Mouse (Mus musculus) lung, embryonic 14.5 days (tissue): Measurements from ENCODE around the gene Zmiz2. TPM values are rescaled to one million over a fixed set of nuclear protein-coding genes. Genes with fewer than 3 reads are reported as not detected.
"Not testable (repeated sequence)": the region's sequence is repeated elsewhere in the genome, so short reads cannot be mapped to it uniquely, and the experiment has no call there.

ENCODE experiments used
- ATAC-seq: fragments of 200-750 bp; cut with Nextera tagmentation; 2 replicates; pipeline ENCODE4 v1.8.0; 2017; ENCODE audit warnings: mild to moderate bottlenecking, moderate TSS enrichment, moderate library complexity; ENCODE audit not compliant: insufficient read depth
- DNase-seq: peaks from one replicate; pipeline ENCODE4 v3.0.0-alpha.2; 2015
- H3K27ac ChIP-seq: fragments of 300-500 bp; sonication (generic); 2 replicates; pipeline ENCODE4 v1.5.1; 2014; ENCODE audit warnings: low read depth, mild to moderate bottlenecking, moderate library complexity
- H3K27me3 ChIP-seq: fragments of 300-500 bp; sonication (generic); 2 replicates; pipeline ENCODE4 v1.6.1; 2014; ENCODE audit warnings: low read length, control low read depth; ENCODE audit not compliant: insufficient read depth
- H3K36me3 ChIP-seq: fragments of 300-500 bp; sonication (generic); 2 replicates; pipeline ENCODE4 v1.6.1; 2014; ENCODE audit warnings: control low read depth; ENCODE audit not compliant: insufficient read depth
- H3K4me1 ChIP-seq: fragments of 300-500 bp; sonication (generic); 2 replicates; pipeline ENCODE4 v1.6.1; 2014; ENCODE audit warnings: antibody characterized with exemption, control low read depth; ENCODE audit not compliant: insufficient read depth
- H3K4me2 ChIP-seq: fragments of 300-500 bp; sonication (generic); 2 replicates; pipeline ENCODE4 v1.6.1; 2014; ENCODE audit warnings: mild to moderate bottlenecking
- H3K4me3 ChIP-seq: fragments of 300-500 bp; sonication (generic); 2 replicates; pipeline ENCODE4 v1.5.1; 2014; ENCODE audit warnings: low read depth, low read length
- H3K9ac ChIP-seq: fragments of 300-500 bp; sonication (generic); 2 replicates; pipeline ENCODE4 v1.6.1; 2014
- H3K9me3 ChIP-seq: fragments of 300-500 bp; sonication (generic); 2 replicates; pipeline ENCODE4 v1.6.1; 2016; ENCODE audit warnings: low read depth, low read length, control low read depth
- CTCF ChIP-seq: IDR thresholded peaks from 2 replicates; pipeline ENCODE4 v1.5.1; 2016; ENCODE audit warnings: antibody characterized with exemption, low read depth
- WGBS: fragments of 180-500 bp; shearing (Covaris S2); extraction: QIAGEN DNeasy Blood & Tissue Kit; methylation state at CpG from one replicate; pipeline ENCODE4 v1.1.7; 2014; 5-methylcytosine and 5-hydroxymethylcytosine counted together
- microRNA-seq: library from miRNA; unstranded; fragments of <30 nt; microRNA quantifications from one replicate; pipeline ENCODE4, GENCODE M21; 2016; ENCODE audit warnings: borderline number of aligned reads
- polyA plus RNA-seq: library from polyadenylated mRNA; unstranded; fragments of >200 nt; fragmentation: Nextera tagmentation; extraction: Ambion mirVana; gene quantifications from 2 replicates; pipeline ENCODE4 v1.2.1, GENCODE M21; 2014

Zmiz2 gene
- polyA plus RNA-seq, 1 experiment from 2014 or later = 12.9 TPM

DNA sequence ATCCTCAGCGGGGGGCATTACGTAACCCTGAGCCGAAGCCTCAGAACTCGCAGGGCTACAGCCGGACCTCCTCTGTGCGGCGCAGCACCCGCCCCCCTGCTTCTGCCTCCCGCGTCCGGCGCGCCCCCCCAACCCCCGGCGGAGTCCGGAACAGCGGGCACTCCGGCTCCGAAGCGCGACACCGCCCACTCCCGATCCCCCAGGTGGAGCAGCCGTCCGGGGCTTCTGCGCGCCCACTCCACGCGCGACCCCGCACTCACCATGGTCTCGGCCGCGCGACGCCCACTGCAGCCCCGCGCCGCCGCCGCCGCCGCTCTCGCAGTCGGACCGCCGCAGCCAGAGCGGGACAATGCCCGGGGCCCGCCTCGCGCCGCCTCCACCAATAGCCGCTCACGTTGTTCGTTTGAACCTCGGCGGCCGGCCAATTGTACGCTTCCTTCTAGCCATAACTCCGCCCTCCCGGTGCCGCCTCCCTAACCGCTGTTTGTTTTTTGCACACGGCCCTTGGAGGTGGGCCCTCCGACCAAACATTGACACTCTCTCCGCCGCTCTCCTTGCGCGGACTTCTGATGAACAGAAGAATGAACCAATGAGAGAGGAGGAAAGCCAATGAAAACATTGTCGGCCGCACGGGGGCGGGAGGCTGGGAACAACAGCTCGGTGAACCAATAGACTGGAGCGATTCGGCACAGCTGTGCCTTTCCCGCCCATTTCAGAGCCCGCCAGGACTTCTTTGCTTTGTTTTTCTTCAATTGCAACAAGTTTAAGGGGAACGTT lies 55.4 kb downstream of the Zmiz2 start, which contains the start of gene H2afv:
Gene H2afv, minus strand, starts transcription at position 367 of the 777 bp plus-strand sequence.
- Histone ChIP-seq H3K4me1 (no peaks in the 10 kb centered on the region), H3K4me2 (peak within 1 kb of the TSS; percentile 67), H3K27ac (peak within 1 kb of the TSS; percentile 96), H3K9me3 (no peaks in the 10 kb centered on the region), H3K4me3 (peak within 1 kb of the TSS; percentile 77), H3K9ac (peak within 1 kb of the TSS; percentile 84), H3K36me3 (peaks cover 5% of the 10 kb centered on the region), H3K27me3 (no peaks in the 10 kb centered on the region)
- peak; percentile 100 for DNase-seq
- 1% methylated on average over 80 of the region's 80 CpGs for WGBS
- ATAC-seq = peak; percentile 99
- TF ChIP-seq CTCF = peak; percentile 52

DNA sequence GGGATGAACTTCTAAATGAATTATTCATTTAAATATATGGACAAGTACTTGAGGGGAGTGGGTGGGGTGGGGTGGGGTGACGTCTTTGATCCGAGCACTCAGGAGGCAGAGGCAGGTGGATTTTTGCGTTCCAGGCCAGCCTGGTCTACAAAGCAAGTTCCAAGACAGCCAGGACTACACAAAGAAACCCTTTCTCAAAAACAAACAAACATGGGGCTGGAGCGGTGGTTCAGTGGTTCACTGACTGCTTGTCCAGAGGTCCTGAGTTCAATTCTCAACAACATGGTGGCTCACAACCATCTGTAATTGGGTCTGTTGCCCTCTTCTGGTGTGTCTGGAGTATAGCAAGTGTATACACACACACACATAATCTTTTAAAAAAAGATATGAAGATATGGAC lies 56.6 kb downstream of the Zmiz2 start:
- Histone ChIP-seq H3K4me2 (peak overlapping the region; percentile 65; the same call in 1 of the 2 replicates), H3K4me1 (no peaks in the 10 kb centered on the region), H3K27ac (no peak overlapping the region)

DNA sequence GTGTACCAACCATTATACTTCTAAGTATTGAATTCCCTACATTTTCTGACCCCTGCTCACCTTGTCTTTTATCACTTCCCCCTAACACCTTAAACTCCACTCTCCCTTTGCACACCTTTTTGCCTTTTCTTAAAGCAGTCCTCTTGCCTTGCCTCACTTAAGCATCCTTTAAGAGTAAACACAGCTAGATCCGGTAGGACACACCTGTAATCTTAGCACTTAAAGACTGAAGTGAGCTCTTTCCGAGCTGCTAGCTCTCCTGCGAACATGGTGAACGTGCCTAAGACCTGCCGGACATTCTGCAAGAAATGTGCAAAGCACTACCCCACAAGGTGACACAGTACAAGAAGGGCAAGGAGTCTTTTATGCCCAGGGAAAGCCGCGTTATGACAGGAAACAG lies 57.1 kb downstream of the Zmiz2 start:
- DNase-seq (no peak), ATAC-seq (no peak)
- H3K4me3 ChIP-seq = no peak overlapping the region
- no peaks in the 10 kb centered on the region for H3K4me1 ChIP-seq
- H3K36me3 ChIP-seq = peaks cover 3% of the 10 kb centered on the region
- no peaks in the 10 kb centered on the region for H3K9me3 ChIP-seq
- no peaks in the 10 kb centered on the region for H3K27me3 ChIP-seq
- H3K9ac ChIP-seq = no peak overlapping the region
- WGBS = 68% methylated on average over 7 of the region's 7 CpGs
- H3K27ac ChIP-seq = no peak overlapping the region
- no peak for TF ChIP-seq CTCF
- H3K4me2 ChIP-seq = no peak overlapping the region

More for the DNA sequence above, 56.6 kb downstream of the Zmiz2 start:
- Histone ChIP-seq H3K27me3 (no peaks in the 10 kb centered on the region), H3K4me3 (no peak overlapping the region), H3K9ac (no peak overlapping the region), H3K9me3 (no peaks in the 10 kb centered on the region), H3K36me3 (peaks cover 4% of the 10 kb centered on the region)
- WGBS = 75% methylated on average over 4 of the region's 4 CpGs
- DNase-seq = no peak
- 0 out of 2 replicates have a peak, but pooled peaks have one; percentile 12 for TF ChIP-seq CTCF
- ATAC-seq = no peak

DNA sequence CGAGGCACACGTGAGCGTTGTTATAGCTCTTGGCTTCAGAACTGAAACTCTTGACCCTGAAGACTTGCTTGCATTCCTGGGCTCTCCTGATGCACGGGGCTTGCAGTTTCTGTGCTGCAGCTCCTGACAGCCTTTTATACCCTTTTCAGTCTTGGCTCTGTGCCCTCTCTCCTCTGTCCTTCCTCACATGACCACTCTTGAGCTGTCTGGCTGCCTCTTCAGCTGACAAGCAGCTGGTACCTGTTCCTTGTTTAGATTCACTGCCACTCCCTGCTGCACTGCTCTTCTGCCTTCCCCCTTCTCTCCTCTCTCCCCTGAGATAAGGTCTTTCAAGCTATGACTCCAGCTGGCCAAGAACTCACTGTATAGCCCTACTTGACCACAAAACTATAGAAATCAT lies 58.6 kb downstream of the Zmiz2 start:
- no peaks in the 10 kb centered on the region for H3K9me3 ChIP-seq
- no peak overlapping the region for H3K4me3 ChIP-seq
- no peaks in the 10 kb centered on the region for H3K4me1 ChIP-seq
- H3K4me2 ChIP-seq = no peak overlapping the region
- H3K27me3 ChIP-seq = no peaks in the 10 kb centered on the region
- TF ChIP-seq CTCF = no peak
- H3K27ac ChIP-seq = no peak overlapping the region
- DNase-seq (no peak), ATAC-seq (no peak)
- H3K9ac ChIP-seq = no peak overlapping the region
- no peaks in the 10 kb centered on the region for H3K36me3 ChIP-seq
- 63% methylated on average over 4 of the region's 4 CpGs for WGBS

DNA sequence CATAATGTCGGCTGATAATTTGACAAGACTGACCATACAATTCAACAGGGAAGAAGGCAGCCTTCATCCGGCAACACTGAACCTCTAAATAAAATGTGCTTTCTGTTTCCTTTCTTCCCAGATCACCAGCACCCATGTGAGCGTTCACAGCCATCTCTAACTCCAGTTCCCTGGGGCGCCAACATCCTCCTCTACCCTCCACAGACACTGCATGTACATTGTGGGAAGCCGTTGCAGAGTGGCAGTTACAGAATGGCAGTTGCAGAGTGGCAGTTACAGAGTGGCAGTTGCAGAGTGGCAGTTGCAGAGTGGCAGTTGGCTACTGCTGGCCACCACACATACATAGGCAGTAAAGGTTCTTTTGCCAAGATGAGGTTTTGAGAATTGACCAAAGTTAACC lies 59.3 kb downstream of the Zmiz2 start:
- H3K27me3 ChIP-seq = not testable (repeated sequence)

More for the DNA sequence above, 59.3 kb downstream of the Zmiz2 start:
- H3K9ac ChIP-seq, ATAC-seq, H3K27ac ChIP-seq, H3K4me1 ChIP-seq, H3K9me3 ChIP-seq, H3K36me3 ChIP-seq, H3K4me2 ChIP-seq, DNase-seq, H3K4me3 ChIP-seq: not testable (repeated sequence)
- 91% methylated on average over 5 of the region's 5 CpGs for WGBS

Small RNAs within 50 kb of the gene (microRNA-seq; reads per million reads assigned to microRNA genes)
- 0.71 reads per million for gene Mir7651

Other genes with a start within 250 kb of the Zmiz2 start
- gene A730071L15Rik, start 189.0 kb upstream of the Zmiz2 start, polyA plus RNA-seq = 0.63 and 0.73 TPM in 2 replicates
- gene Nudcd3, start 188.7 kb upstream of the Zmiz2 start, polyA plus RNA-seq = 37.0 and 38.6 TPM in 2 replicates
- 0.04 TPM in 1 of 2 replicates, not detected in the other for gene Npc1l1, start 158.9 kb upstream of the Zmiz2 start, polyA plus RNA-seq
- gene Ddx56, start 121.3 kb upstream of the Zmiz2 start, polyA plus RNA-seq = 102 and 106 TPM in 2 replicates
- 79.2 and 91.0 TPM in 2 replicates for gene Tmed4, start 114.2 kb upstream of the Zmiz2 start, polyA plus RNA-seq
- gene Ogdh, start 97.4 kb upstream of the Zmiz2 start, polyA plus RNA-seq = 105 TPM in 2 replicates
- 6,177 and 6,257 TPM in 2 replicates for gene Ppia, start 26.4 kb downstream of the Zmiz2 start, polyA plus RNA-seq
- gene H2afv, start 55.4 kb downstream of the Zmiz2 start, polyA plus RNA-seq = 562 and 581 TPM in 2 replicates
- gene Purb, start 86.8 kb downstream of the Zmiz2 start, polyA plus RNA-seq = 25.9 and 27.9 TPM in 2 replicates
- gene Myo1g, start 131.9 kb downstream of the Zmiz2 start, polyA plus RNA-seq = 1.2 and 2.1 TPM in 2 replicates
- gene Ccm2, start 157.8 kb downstream of the Zmiz2 start, polyA plus RNA-seq = 88.8 and 94.3 TPM in 2 replicates
- gene Nacad, start 217.0 kb downstream of the Zmiz2 start, polyA plus RNA-seq = 2.5 and 2.7 TPM in 2 replicates
- 43.2 and 46.6 TPM in 2 replicates for gene Tbrg4, start 237.0 kb downstream of the Zmiz2 start, polyA plus RNA-seq
- gene Wap, start 249.6 kb downstream of the Zmiz2 start, polyA plus RNA-seq = not detected in 2 replicates